Comparison of ENCODE assay signal across 10 mouse cellular contexts in the genomic region with DNA sequence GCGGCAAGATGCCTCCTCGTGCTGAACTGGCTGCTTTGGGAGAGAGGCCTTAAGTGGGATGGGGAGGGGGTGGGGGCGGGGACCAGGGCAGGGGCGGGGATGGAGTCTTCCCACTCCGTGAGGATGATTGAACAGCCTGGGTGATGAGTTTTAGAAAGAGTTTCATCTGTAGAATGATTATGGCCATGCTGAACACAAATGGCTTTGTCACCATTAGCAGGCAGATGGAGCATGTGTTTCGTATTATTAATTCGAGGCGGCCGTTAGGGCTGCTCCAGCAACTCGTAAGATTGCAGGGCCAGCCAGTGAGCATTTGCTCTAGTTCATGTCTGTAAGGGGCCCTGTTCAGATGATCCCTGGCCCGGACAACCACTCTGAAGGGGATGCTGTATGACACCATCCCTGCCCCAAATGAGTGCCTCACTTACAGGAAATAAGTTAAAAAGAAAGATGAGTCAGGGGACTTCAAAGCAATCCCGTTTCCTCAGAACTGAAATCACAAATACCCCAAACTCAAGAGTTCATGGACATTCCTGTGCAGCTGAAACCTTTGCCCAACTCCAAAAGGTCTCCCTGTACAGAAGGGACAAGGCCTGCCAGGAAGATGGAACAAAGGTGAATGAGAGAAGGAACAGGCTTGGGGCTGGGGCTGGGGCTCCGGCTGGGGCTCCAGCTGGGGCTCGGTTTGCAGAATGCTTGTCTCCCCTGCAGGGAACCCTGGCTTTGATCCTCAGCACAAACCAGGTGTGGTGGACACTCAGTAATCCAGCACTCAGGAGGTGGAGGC. TPM values are rescaled to one million over a fixed set of nuclear protein-coding genes. Genes with fewer than 3 reads are reported as not detected.
DNase-seq lines count a peak whose midpoint lies in the region; ATAC-seq and TF ChIP-seq lines count a peak whose summit lies in the region.
"Had no signal": no experiment of that assay in that cellular context is flagged by ENCODE, and none has a peak within 500 bp of the region (broad histone marks: within the 10 kb centered on the region; RNA-seq: fewer than 3 reads in every experiment).

No protein-coding gene starts in this region.

- no peaks in the 10 kb centered on the region for H3K9me3 ChIP-seq in neural tube, embryonic 13.5 days

- H3K36me3 ChIP-seq in kidney, adult 2 months (ENCODE audit: control insufficient read depth, insufficient read depth, low read length) = no peaks in the 10 kb centered on the region
- H3K36me3 ChIP-seq in neural tube, embryonic 13.5 days = no peaks in the 10 kb centered on the region

- H3K4me3 ChIP-seq in layer of hippocampus, adult 2 months = no peak overlapping the region
- no peak overlapping the region for H3K4me3 ChIP-seq in embryonic fibroblast, embryonic 13.5 days (ENCODE audit: insufficient read depth, low read length)
- H3K4me3 ChIP-seq in kidney, adult 2 months (ENCODE audit: insufficient read depth, low read depth, low read length) = no peak overlapping the region
- no peak overlapping the region for H3K4me3 ChIP-seq in neural tube, embryonic 13.5 days

- TF ChIP-seq CTCF in layer of hippocampus, adult 2 months (conservative IDR thresholded peaks at IDR 0.05) = peak; percentile 36
- no peak for TF ChIP-seq CTCF in embryonic fibroblast, embryonic 13.5 days (IDR thresholded peaks at IDR 0.05; ENCODE audit: borderline replicate concordance, insufficient read depth, low read length)
- TF ChIP-seq CTCF in kidney, adult 2 months (conservative IDR thresholded peaks at IDR 0.05; ENCODE audit: insufficient read depth, insufficient read length, low read depth, low read length) = no peak

- peak overlapping the region; percentile 20; the same call in 1 of the 2 replicates for H3K27ac ChIP-seq in layer of hippocampus, adult 2 months
- H3K27ac ChIP-seq in embryonic fibroblast, embryonic 13.5 days (ENCODE audit: insufficient read depth, low read length) = peak overlapping the region; percentile 81
- peak overlapping the region; percentile 61 for H3K27ac ChIP-seq in kidney, adult 2 months (ENCODE audit: insufficient read depth, low read depth, low read length)
- no peak overlapping the region; the same call in 1 of the 2 replicates for H3K27ac ChIP-seq in neural tube, embryonic 13.5 days (replicated peaks)

- no peaks in the 10 kb centered on the region for H3K27me3 ChIP-seq in kidney, adult 2 months (replicated peaks; ENCODE audit: control insufficient read depth, insufficient read depth, low read length)
- H3K27me3 ChIP-seq in neural tube, embryonic 13.5 days = no peaks in the 10 kb centered on the region

- no peak for DNase-seq in layer of hippocampus, adult 2 months (ENCODE audit: low spot score in 2 of 2)
- DNase-seq in layer of hippocampus, adult 9-10 months (ENCODE audit: low spot score) = no peak
- peak; percentile 82 for DNase-seq in kidney, adult 2 months
- no peak for DNase-seq in B cell, adult 2 months
- DNase-seq: layer of hippocampus, adult 9-11 months; thymus, postnatal 25 days had no signal

- no peak for TF ChIP-seq POLR2A in embryonic fibroblast, embryonic 13.5 days (IDR thresholded peaks at IDR 0.05; ENCODE audit: low read depth, low read length)
- no peak for TF ChIP-seq POLR2A in kidney, adult 2 months (IDR thresholded peaks at IDR 0.05; ENCODE audit: low read depth, low read length)

- peak; percentile 52; the same call in 1 of the 2 replicates for ATAC-seq in neural tube, embryonic 13.5 days (ENCODE audit: low read depth)
- ATAC-seq in activated CD4-positive, CD25-positive, alpha-beta regulatory T cell, adult 4 months = no peak
- ATAC-seq in erythroblast, adult 5-6 weeks (replicated peaks; ENCODE audit: low FRiP score, poor library complexity, severe bottlenecking) = no peak

- no peak overlapping the region for H3K4me2 ChIP-seq in neural tube, embryonic 13.5 days

- WGBS in kidney, adult 2 months = 41% methylated on average over 14 of the region's 14 CpGs
- 20% methylated on average over 14 of the region's 14 CpGs for WGBS in neural tube, embryonic 13.5 days

- no peak overlapping the region for H3K9ac ChIP-seq in neural tube, embryonic 13.5 days

- H3K4me1 ChIP-seq in embryonic fibroblast, embryonic 13.5 days (ENCODE audit: control insufficient read depth, insufficient read depth, low read length) = peaks cover 28% of the 10 kb centered on the region
- peaks cover 25% of the 10 kb centered on the region for H3K4me1 ChIP-seq in kidney, adult 2 months (ENCODE audit: control insufficient read depth, insufficient read depth, low read length)
- peaks cover 49% of the 10 kb centered on the region for H3K4me1 ChIP-seq in neural tube, embryonic 13.5 days (replicated peaks)

RNA-seq across cellular contexts. Expression of a gene that starts 46.5 kb away (rescaled TPM):
- total RNA-seq in layer of hippocampus, adult 2 months (2021) = 10 to 100 TPM; 47.6 to 49.1 TPM
- polyA plus RNA-seq in embryonic fibroblast, embryonic 13.5 days (2011; ENCODE audit: insufficient read length, low read depth, missing spikeins) = 230 and 242 TPM in 2 replicates
- 78.3 and 82.5 TPM in 2 replicates for polyA plus RNA-seq in kidney, adult 2 months (2012; rRNA removed)
- polyA plus RNA-seq in neural tube, embryonic 13.5 days (2015; fragmentation: Nextera tagmentation; extraction: Ambion mirVana) = 26.2 and 31.7 TPM in 2 replicates
- not detected for polyA plus RNA-seq in activated CD4-positive, CD25-positive, alpha-beta regulatory T cell, adult 4 months (2017; shearing (Covaris generic))
- not detected in 2 replicates for total RNA-seq in erythroblast, adult 5-6 weeks (2015; ENCODE audit: low replicate concordance)
- not detected in 2 replicates for total RNA-seq in erythroblast, adult 5-6 weeks (2017; ENCODE audit: low replicate concordance)

Comparison
In these comparisons a context has a peak if more than half of its experiments do, and no peak if none do; other contexts are left out.
1. RNA of a gene that starts 46.5 kb away (polyA plus RNA-seq): 230 to 242 TPM in embryonic fibroblast, embryonic 13.5 days, 78.3 to 82.5 TPM in kidney, adult 2 months and 26.2 to 31.7 TPM in neural tube, embryonic 13.5 days; not detected in activated CD4-positive, CD25-positive, alpha-beta regulatory T cell, adult 4 months; every median in the first group is over 10 times any median in the second.